Comparison of ENCODE assay signal across 2 mouse cellular contexts in the genomic region with DNA sequence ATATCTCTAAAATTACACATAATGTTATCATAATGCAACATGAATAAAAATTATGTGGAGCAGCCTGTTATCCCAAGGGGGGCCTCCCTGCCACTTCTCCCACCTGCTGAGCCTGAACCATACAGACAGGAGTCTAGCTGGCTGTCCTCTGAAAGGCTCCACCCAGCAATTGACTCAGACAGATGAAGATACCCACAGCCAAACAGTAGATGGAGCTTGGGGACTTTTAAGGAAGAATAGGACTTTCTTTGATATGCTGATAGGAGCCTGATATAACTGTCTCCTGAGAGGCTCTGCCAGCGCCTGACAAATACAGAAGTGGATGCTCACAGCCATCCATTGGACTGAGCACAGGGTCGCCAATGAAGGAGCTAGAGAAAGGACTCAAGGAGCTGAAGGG.
A peak's percentile ranks its signal among the peaks of the same experiment; 100 is the strongest.
DNase-seq lines count a peak whose midpoint lies in the region; TF ChIP-seq lines count a peak whose summit lies in the region.
"Not testable (repeated sequence)": the region's sequence is repeated elsewhere in the genome, so short reads cannot be mapped to it uniquely, and the experiment has no call there.

No protein-coding gene starts in this region.

- H3K9ac ChIP-seq in MEL (ENCODE audit: control insufficient read depth, low read depth, low read length, poor library complexity, severe bottlenecking): not testable (repeated sequence)

- H3K9me3 ChIP-seq in MEL (replicated peaks; ENCODE audit: insufficient read depth, low read length): not testable (repeated sequence)

- not testable (repeated sequence) for H3K4me3 ChIP-seq in MEL (ENCODE audit: control insufficient read depth in 1 of 2, insufficient read depth in 1 of 2, low read depth in 2 of 2, low read length in 2 of 2)

- peak in 1 of 3 experiments; percentile 46; a peak in 2 of 6 replicates for TF ChIP-seq CTCF in MEL (IDR thresholded peaks at IDR 0.05 in 2 of 3, conservative IDR thresholded peaks at IDR 0.05 in 1 of 3; ENCODE audit: control insufficient read depth in 1 of 3, insufficient read depth in 1 of 3, low read depth in 2 of 3, low read length in 3 of 3, poor library complexity in 1 of 3, severe bottlenecking in 1 of 3)

- H3K79me2 ChIP-seq in MEL (ENCODE audit: control insufficient read depth, insufficient read depth, low read length, poor library complexity): not testable (repeated sequence)

- not testable (repeated sequence) for H3K27ac ChIP-seq in MEL (ENCODE audit: control insufficient read depth, low read depth, low read length)

- DNase-seq in 416B (ENCODE audit: low read depth) (peak; percentile 25), MEL (ENCODE audit: low read depth, low spot score) (peak; percentile 59)

- H3K4me1 ChIP-seq in MEL (ENCODE audit: control insufficient read depth in 1 of 2, insufficient read depth in 2 of 2, low read length in 2 of 2): not testable (repeated sequence)

- not testable (repeated sequence) for TF ChIP-seq POLR2A in MEL (IDR thresholded peaks at IDR 0.05; ENCODE audit: control insufficient read depth in 1 of 2, insufficient read depth in 1 of 2, low read depth in 1 of 2, low read length in 2 of 2, poor library complexity in 1 of 2)

- peak; percentile 45 for TF ChIP-seq RAD21 in MEL (IDR thresholded peaks at IDR 0.05; ENCODE audit: low read depth, low read length)

- H3K27me3 ChIP-seq in MEL (ENCODE audit: control insufficient read depth in 1 of 2, insufficient read depth in 2 of 2, low read length in 2 of 2): not testable (repeated sequence)

- peak in 1 of 2 experiments; percentile 38; a peak in 2 of 4 replicates for TF ChIP-seq EP300 in MEL (IDR thresholded peaks at IDR 0.05; ENCODE audit: low read depth in 1 of 2, low read length in 2 of 2)

- H3K36me3 ChIP-seq in MEL (ENCODE audit: control insufficient read depth in 1 of 2, insufficient read depth in 2 of 2, low read length in 2 of 2): not testable (repeated sequence)

TF ChIP-seq in MEL, 35 proteins besides CTCF, POLR2A, EP300 and RAD21:
- 0 out of 2 replicates have a peak, but pooled peaks have one; percentile 22 for TF ChIP-seq TBP (IDR thresholded peaks at IDR 0.05; ENCODE audit: low read depth, low read length)
- TF ChIP-seq GATA1 (IDR thresholded peaks at IDR 0.05; ENCODE audit: low read depth, low read length): peak; percentile 55; the same call in 1 of the 2 replicates
- TF ChIP-seq ETS1 (IDR thresholded peaks at IDR 0.05; ENCODE audit: low read depth, low read length): 0 out of 2 replicates have a peak, but pooled peaks have one; percentile 15
- TF ChIP-seq ZC3H11A (IDR thresholded peaks at IDR 0.05; ENCODE audit: low read depth, low read length): 0 out of 2 replicates have a peak, but pooled peaks have one; percentile 28
- peak; percentile 26; the same call in 1 of the 2 replicates for TF ChIP-seq RCOR1 (IDR thresholded peaks at IDR 0.05; ENCODE audit: low read depth, low read length)
- peak; percentile 56 for TF ChIP-seq SMC3 (IDR thresholded peaks at IDR 0.05; ENCODE audit: low read depth, low read length)
